Mouse (Mus musculus): ENCODE measurements at regions not wholly inside any gene's neighbourhood (a gene's known extent, or its start where the extent isn't known, plus 50 kb on each side); places are given as distances from the start of the nearest gene placed in this dataset.

DNA sequence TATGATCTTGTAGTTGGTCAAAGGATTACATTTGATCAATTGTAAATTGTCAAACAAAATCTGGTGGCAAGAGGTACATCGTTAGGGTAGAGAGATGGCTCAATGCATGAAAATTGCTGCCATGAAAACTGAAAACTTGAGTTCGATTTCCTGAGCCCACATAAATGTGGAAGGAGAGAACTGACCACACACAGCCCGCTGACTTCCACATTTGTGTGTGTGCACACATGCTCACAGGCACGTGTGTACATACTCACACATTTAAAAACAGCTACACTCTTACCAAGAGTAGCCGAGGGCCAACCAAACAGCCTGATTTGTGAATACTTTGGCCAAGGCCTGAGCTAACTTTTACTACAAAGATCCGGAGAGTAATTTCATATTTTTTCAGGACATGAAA is 60.5 kb upstream of the Smg1 start:
- Histone ChIP-seq H3K9me3 (ENCODE audit: control insufficient read depth, low read length) (no peaks in the 10 kb centered on the region), H3K4me1 (ENCODE audit: control insufficient read depth, insufficient read depth, low read length) (no peaks in the 10 kb centered on the region), H3K9ac (ENCODE audit: low read length) (no peak overlapping the region), H3K4me2 (ENCODE audit: low read depth) (no peak overlapping the region), H3K4me3 (ENCODE audit: low read depth, low read length) (no peak overlapping the region), H3K27ac (ENCODE audit: low read depth, low read length) (no peak overlapping the region), H3K27me3 (ENCODE audit: control insufficient read depth, insufficient read depth, low read length) (no peaks in the 10 kb centered on the region), H3K36me3 (ENCODE audit: control insufficient read depth, insufficient read depth, low read length) (no peaks in the 10 kb centered on the region)
- no peak for DNase-seq (ENCODE audit: low spot score)
- no peak for ATAC-seq (ENCODE audit: insufficient read depth, low FRiP score, low TSS enrichment)
- whole genome bisulfite sequencing, result 87% methylated on average over 6 of the region's 6 CpGs

- Histone ChIP-seq H3K27me3 (ENCODE audit: control insufficient read depth, insufficient read depth, low read length) (no peaks in the 10 kb centered on the region), H3K4me3 (ENCODE audit: low read depth, low read length) (no peak overlapping the region), H3K36me3 (ENCODE audit: control insufficient read depth, insufficient read depth, low read length) (no peaks in the 10 kb centered on the region), H3K27ac (ENCODE audit: low read depth, low read length) (no peak overlapping the region), H3K4me2 (ENCODE audit: low read depth) (no peak overlapping the region), H3K4me1 (ENCODE audit: control insufficient read depth, insufficient read depth, low read length) (no peaks in the 10 kb centered on the region), H3K9me3 (ENCODE audit: control insufficient read depth, low read length) (no peaks in the 10 kb centered on the region), H3K9ac (ENCODE audit: low read length) (no peak overlapping the region)
- ATAC-seq (ENCODE audit: insufficient read depth, low FRiP score, low TSS enrichment), result no peak
- WGBS, result 66% methylated on average over 7 of the region's 7 CpGs
- no peak for DNase-seq (ENCODE audit: low spot score)
These were observed 57.3 kb upstream of the Smg1 start for GRCm38 (mm10) chr7:118300678-118301342.

DNA sequence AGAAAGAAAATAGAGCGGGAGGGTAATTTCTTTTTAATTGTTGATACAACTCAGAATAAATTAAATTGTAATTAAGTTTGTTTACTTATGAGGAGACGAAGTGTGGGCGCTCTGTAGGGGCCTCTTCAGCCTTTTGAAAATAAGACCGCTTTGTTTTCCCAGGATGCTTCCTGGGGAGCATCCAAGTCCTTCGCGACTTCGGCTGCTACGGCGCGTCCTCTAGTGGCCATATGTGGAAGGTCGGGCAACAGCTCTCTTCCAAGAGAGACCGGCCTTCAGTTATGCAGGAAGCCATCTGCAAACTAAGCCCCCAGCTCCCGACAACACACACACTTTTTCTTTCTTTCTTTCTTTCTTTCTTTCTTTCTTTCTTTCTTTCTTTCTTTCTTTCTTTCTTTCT is 54.1 kb upstream of the Smg1 start:
- Histone ChIP-seq H3K9me3 (ENCODE audit: control insufficient read depth, low read length) (no peaks in the 10 kb centered on the region), H3K27me3 (ENCODE audit: control insufficient read depth, insufficient read depth, low read length) (no peaks in the 10 kb centered on the region), H3K4me1 (ENCODE audit: control insufficient read depth, insufficient read depth, low read length) (no peaks in the 10 kb centered on the region), H3K4me3 (ENCODE audit: low read depth, low read length) (no peak overlapping the region), H3K27ac (ENCODE audit: low read depth, low read length) (no peak overlapping the region), H3K4me2 (ENCODE audit: low read depth) (peak overlapping the region; percentile 1; the same call in 1 of the 2 replicates), H3K36me3 (ENCODE audit: control insufficient read depth, insufficient read depth, low read length) (no peaks in the 10 kb centered on the region), H3K9ac (ENCODE audit: low read length) (no peak overlapping the region)
- peak; percentile 77; the same call in 1 of the 2 replicates for ATAC-seq (ENCODE audit: insufficient read depth, low FRiP score, low TSS enrichment)
- 3% methylated on average over 13 of the region's 13 CpGs for WGBS
- peak; percentile 89 for DNase-seq (ENCODE audit: low spot score)

DNA sequence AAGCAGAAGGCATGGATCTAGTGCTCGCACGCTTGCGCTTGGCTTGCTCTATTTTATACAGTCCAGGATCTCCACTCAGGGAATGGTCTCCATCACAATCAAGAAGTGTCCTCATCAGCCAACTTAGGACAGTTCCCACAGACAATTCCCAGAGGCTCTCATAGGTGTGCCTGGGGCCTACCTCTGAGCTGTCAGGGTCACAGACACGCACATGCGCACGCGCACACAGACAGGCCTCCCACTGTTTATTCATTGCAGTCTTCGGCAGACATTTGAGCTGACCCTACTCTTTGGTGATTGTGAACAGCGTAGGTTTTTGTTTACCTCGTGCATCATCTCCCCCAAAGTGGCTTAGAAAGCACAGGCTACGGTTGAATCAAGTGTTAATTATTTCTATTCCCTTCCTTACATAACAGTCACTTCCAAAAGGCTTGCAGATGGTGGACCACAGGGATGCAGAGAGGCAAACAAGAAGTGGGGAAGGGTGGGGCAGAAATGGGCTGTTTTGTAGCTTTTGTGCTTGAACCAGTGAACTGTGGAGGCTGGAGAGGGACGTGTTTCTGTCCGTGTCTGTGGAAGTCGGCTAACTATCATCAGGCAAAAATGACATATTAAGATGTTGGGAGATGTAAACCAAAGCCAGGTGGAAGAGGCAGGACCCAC is 53.5 kb upstream of the Smg1 start:
- H3K27ac ChIP-seq (ENCODE audit: low read depth, low read length), result no peak overlapping the region
- H3K9ac ChIP-seq (ENCODE audit: low read length), result no peak overlapping the region
- peak overlapping the region; percentile 1; the same call in 1 of the 2 replicates for H3K4me2 ChIP-seq (ENCODE audit: low read depth)
- ATAC-seq (ENCODE audit: insufficient read depth, low FRiP score, low TSS enrichment), result 0 out of 2 replicates have a peak, but pooled peaks have one; percentile 6
- H3K4me1 ChIP-seq (ENCODE audit: control insufficient read depth, insufficient read depth, low read length), result no peaks in the 10 kb centered on the region
- H3K36me3 ChIP-seq (ENCODE audit: control insufficient read depth, insufficient read depth, low read length), result no peaks in the 10 kb centered on the region
- H3K4me3 ChIP-seq (ENCODE audit: low read depth, low read length), result no peak overlapping the region
- no peak for DNase-seq (ENCODE audit: low spot score)
- 68% methylated on average over 14 of the region's 14 CpGs for WGBS
- H3K9me3 ChIP-seq (ENCODE audit: control insufficient read depth, low read length), result no peaks in the 10 kb centered on the region
- no peaks in the 10 kb centered on the region for H3K27me3 ChIP-seq (ENCODE audit: control insufficient read depth, insufficient read depth, low read length)

GRCm38 (mm10) chr7:118295855-118296254 is 52.4 kb upstream of the Smg1 start:
- Histone ChIP-seq H3K27me3 (ENCODE audit: control insufficient read depth, insufficient read depth, low read length) (no peaks in the 10 kb centered on the region), H3K4me2 (ENCODE audit: low read depth) (no peak overlapping the region), H3K4me1 (ENCODE audit: control insufficient read depth, insufficient read depth, low read length) (no peaks in the 10 kb centered on the region), H3K36me3 (ENCODE audit: control insufficient read depth, insufficient read depth, low read length) (no peaks in the 10 kb centered on the region), H3K4me3 (ENCODE audit: low read depth, low read length) (no peak overlapping the region), H3K27ac (ENCODE audit: low read depth, low read length) (no peak overlapping the region), H3K9ac (ENCODE audit: low read length) (no peak overlapping the region), H3K9me3 (ENCODE audit: control insufficient read depth, low read length) (no peaks in the 10 kb centered on the region)
- ATAC-seq (ENCODE audit: insufficient read depth, low FRiP score, low TSS enrichment), result no peak
- WGBS, result 78% methylated on average over 6 of the region's 6 CpGs
- DNase-seq (ENCODE audit: low spot score), result no peak

GRCm38 (mm10) chr7:118295275-118295674 is 51.8 kb upstream of the Smg1 start:
- 81% methylated on average over 11 of the region's 11 CpGs for WGBS
- Histone ChIP-seq H3K9me3 (ENCODE audit: control insufficient read depth, low read length) (no peaks in the 10 kb centered on the region), H3K4me3 (ENCODE audit: low read depth, low read length) (no peak overlapping the region), H3K27me3 (ENCODE audit: control insufficient read depth, insufficient read depth, low read length) (no peaks in the 10 kb centered on the region), H3K4me2 (ENCODE audit: low read depth) (no peak overlapping the region), H3K9ac (ENCODE audit: low read length) (no peak overlapping the region), H3K4me1 (ENCODE audit: control insufficient read depth, insufficient read depth, low read length) (no peaks in the 10 kb centered on the region), H3K27ac (ENCODE audit: low read depth, low read length) (no peak overlapping the region), H3K36me3 (ENCODE audit: control insufficient read depth, insufficient read depth, low read length) (no peaks in the 10 kb centered on the region)
- no peak for ATAC-seq (ENCODE audit: insufficient read depth, low FRiP score, low TSS enrichment)
- DNase-seq (ENCODE audit: low spot score), result no peak

DNA sequence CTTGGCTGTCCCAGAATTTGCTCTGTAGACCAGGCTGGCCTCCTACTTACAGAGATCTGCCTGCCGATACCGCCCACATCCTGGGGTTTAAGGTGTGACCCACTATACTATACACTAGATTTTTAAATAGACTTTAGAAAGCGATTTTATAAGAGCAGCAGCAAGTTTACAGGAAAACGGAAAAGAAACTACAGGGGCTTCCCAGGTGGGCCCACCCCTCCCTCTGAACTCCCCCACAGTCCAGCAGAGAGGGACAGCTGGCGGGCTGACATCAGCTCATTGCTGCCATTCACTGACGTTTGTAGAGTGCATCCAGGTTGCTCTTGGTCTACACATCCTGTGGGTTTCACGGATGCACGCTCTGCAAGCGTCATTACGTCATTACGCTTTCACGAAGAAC is 51.2 kb upstream of the Smg1 start:
- ATAC-seq (ENCODE audit: insufficient read depth, low FRiP score, low TSS enrichment) (no peak), DNase-seq (ENCODE audit: low spot score) (no peak)
- Histone ChIP-seq H3K9ac (ENCODE audit: low read length) (no peak overlapping the region), H3K36me3 (ENCODE audit: control insufficient read depth, insufficient read depth, low read length) (no peaks in the 10 kb centered on the region), H3K4me1 (ENCODE audit: control insufficient read depth, insufficient read depth, low read length) (no peaks in the 10 kb centered on the region), H3K27ac (ENCODE audit: low read depth, low read length) (no peak overlapping the region), H3K4me2 (ENCODE audit: low read depth) (no peak overlapping the region), H3K4me3 (ENCODE audit: low read depth, low read length) (no peak overlapping the region), H3K27me3 (ENCODE audit: control insufficient read depth, insufficient read depth, low read length) (no peaks in the 10 kb centered on the region), H3K9me3 (ENCODE audit: control insufficient read depth, low read length) (no peaks in the 10 kb centered on the region)
- WGBS, result 92% methylated on average over 12 of the region's 12 CpGs
